Comparison of ENCODE assay signal across 30 mouse cellular contexts in the genomic region with DNA sequence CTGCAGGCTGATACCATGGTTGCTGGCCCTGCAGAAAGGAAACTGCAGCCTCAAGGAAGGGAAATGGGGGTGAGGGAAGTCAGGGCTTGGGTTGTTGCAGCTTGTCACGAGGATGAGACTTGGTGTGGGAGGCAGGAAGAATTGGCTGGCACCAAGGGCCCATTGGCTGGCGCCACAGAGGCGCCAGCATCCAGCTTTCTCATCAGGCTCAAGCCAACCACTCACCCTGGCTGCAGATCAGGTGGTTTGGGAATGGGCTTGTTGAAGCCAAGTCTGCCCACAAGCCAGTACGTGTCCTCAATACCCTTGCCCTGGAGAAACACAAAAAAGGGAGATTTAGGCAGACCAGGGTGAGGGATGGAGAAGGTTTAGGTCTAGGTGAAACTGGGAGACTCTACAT. TPM values are rescaled to one million over a fixed set of nuclear protein-coding genes. Genes with fewer than 3 reads are reported as not detected.
DNase-seq lines count a peak whose midpoint lies in the region; ATAC-seq lines count a peak whose summit lies in the region.
"Had no signal": no experiment of that assay in that cellular context is flagged by ENCODE, and none has a peak within 500 bp of the region (broad histone marks: within the 10 kb centered on the region; RNA-seq: fewer than 3 reads in every experiment).

No protein-coding gene starts in this region.

- no peaks in the 10 kb centered on the region for H3K36me3 ChIP-seq in heart, embryonic 11.5 days (ENCODE audit: control insufficient read depth, insufficient read depth, low read length)
- H3K36me3 ChIP-seq: hindbrain, embryonic 10.5 days; hindbrain, embryonic 15.5 days; limb, embryonic 13.5 days; midbrain, embryonic 12.5 days; neural tube, embryonic 12.5 days; stomach, embryonic 15.5 days had no signal

- ATAC-seq in heart, embryonic 11.5 days (replicated peaks; ENCODE audit: insufficient number of reproducible peaks, low FRiP score, low TSS enrichment), result no peak
- ATAC-seq: forebrain, embryonic 16.5 days; inflammation-experienced regulatory T-cells, adult 6 months had no signal

- WGBS in heart, embryonic 11.5 days (ENCODE audit: insufficient replicate concordance), result 71% methylated on average over 4 of the region's 4 CpGs

- no peak overlapping the region for H3K4me2 ChIP-seq in heart, embryonic 11.5 days
- H3K4me2 ChIP-seq: embryonic facial prominence, embryonic 13.5 days; hindbrain, embryonic 15.5 days; limb, embryonic 13.5 days; liver, embryonic 11.5 days; midbrain, embryonic 12.5 days; neural tube, embryonic 12.5 days; stomach, embryonic 15.5 days had no signal

- 0 out of 2 replicates have a peak, but pooled peaks cover 9% of the 10 kb centered on the region for H3K4me1 ChIP-seq in heart, embryonic 11.5 days (ENCODE audit: control insufficient read depth, insufficient read depth, low read length)
- H3K4me1 ChIP-seq: hindbrain, embryonic 15.5 days; midbrain, embryonic 12.5 days; neural tube, embryonic 12.5 days; stomach, embryonic 15.5 days had no signal

- H3K9ac ChIP-seq in heart, embryonic 11.5 days (ENCODE audit: low read depth, low read length), result no peak overlapping the region
- H3K9ac ChIP-seq: embryonic facial prominence, embryonic 13.5 days; hindbrain, embryonic 15.5 days; limb, embryonic 13.5 days; midbrain, embryonic 12.5 days; neural tube, embryonic 12.5 days; stomach, embryonic 15.5 days had no signal

- no peak overlapping the region for H3K4me3 ChIP-seq in heart, embryonic 11.5 days (ENCODE audit: low read depth, low read length)
- H3K4me3 ChIP-seq: embryonic facial prominence, embryonic 13.5 days; gastrocnemius, adult 2 months; hindbrain, embryonic 10.5 days; hindbrain, embryonic 15.5 days; limb, embryonic 13.5 days; megakaryocyte, embryonic 14.5 days; midbrain, embryonic 12.5 days; myocyte; neural tube, embryonic 12.5 days; stomach, embryonic 15.5 days had no signal

- H3K9me3 ChIP-seq in heart, embryonic 11.5 days (replicated peaks; ENCODE audit: control insufficient read depth, low read length), result 0 out of 2 replicates have a peak, but pooled peaks cover 3% of the 10 kb centered on the region
- H3K9me3 ChIP-seq: hindbrain, embryonic 15.5 days; megakaryocyte, embryonic 14.5 days; midbrain, embryonic 12.5 days; neural tube, embryonic 12.5 days; stomach, embryonic 15.5 days had no signal

- DNase-seq in heart, adult 11 months, result peak; percentile 97
- DNase-seq in heart, postnatal 10 days, result peak; percentile 31 to 41
- no peak for DNase-seq in heart, postnatal 25 days (ENCODE audit: low spot score)
- DNase-seq in right cerebral cortex, adult 18-20 months, result peak; percentile 12
- no peak for DNase-seq in right cerebral cortex, postnatal 14 days
- DNase-seq in lung, adult 18-20 months, result no peak
- DNase-seq: adrenal gland, postnatal 14 days; cerebellum, adult 11-12 months; gastrocnemius, adult 2 months; gastrocnemius, postnatal 36 days; kidney, adult 11 months; kidney, postnatal 14 days; lung, postnatal 4 days; thymus, postnatal 14 days had no signal

- H3K27me3 ChIP-seq in heart, embryonic 11.5 days (ENCODE audit: control insufficient read depth, insufficient read depth, low read length), result peaks cover 18% of the 10 kb centered on the region; the same call in 1 of the 2 replicates
- H3K27me3 ChIP-seq: hindbrain, embryonic 15.5 days; midbrain, embryonic 12.5 days; neural tube, embryonic 12.5 days; stomach, embryonic 15.5 days had no signal

- intact Hi-C loops in heart, postnatal 10 days (cut with DNase I), result no loop called here
- intact Hi-C loops in heart, postnatal 25 days (cut with DNase I), result no loop called here

- H3K27ac ChIP-seq in heart, embryonic 11.5 days (ENCODE audit: low read depth, low read length), result no peak overlapping the region
- H3K27ac ChIP-seq: embryonic facial prominence, embryonic 13.5 days; gastrocnemius, adult 2 months; hindbrain, embryonic 10.5 days; hindbrain, embryonic 15.5 days; limb, embryonic 13.5 days; midbrain, embryonic 12.5 days; neural tube, embryonic 12.5 days; stomach, embryonic 15.5 days had no signal

RNA-seq across cellular contexts. Expression of a gene that starts 13.7 kb away (rescaled TPM):
- 0.13 and 0.17 TPM in 2 replicates for polyA plus RNA-seq in heart, embryonic 11.5 days (2014; fragmentation: Nextera tagmentation; extraction: Ambion mirVana)
- under 1 TPM; 0.41 to 0.60 TPM for total RNA-seq in heart, postnatal 10 days (2021)
- 1 to 10 TPM; 1.4 to 1.5 TPM for total RNA-seq in heart, postnatal 25 days (2021)
- total RNA-seq: adrenal gland, postnatal 14 days; gastrocnemius, adult 2 months; gastrocnemius, postnatal 36 days had no signal
- polyA plus RNA-seq: C2C12; liver, embryonic 16.5 days; myocyte had no signal

RNA-seq across cellular contexts. Expression of a gene that starts 25.5 kb away (rescaled TPM):
- 1.1 and 2.0 TPM in 2 replicates for polyA plus RNA-seq in heart, embryonic 11.5 days (2014; fragmentation: Nextera tagmentation; extraction: Ambion mirVana)
- total RNA-seq in heart, postnatal 10 days (2021), result 1 to 10 TPM; 2.0 to 2.2 TPM
- 1 to 10 TPM; 1.6 to 1.8 TPM for total RNA-seq in heart, postnatal 25 days (2021)
- total RNA-seq: adrenal gland, postnatal 14 days; common myeloid progenitor, adult 5-6 weeks; gastrocnemius, adult 2 months; gastrocnemius, postnatal 36 days had no signal
- polyA plus RNA-seq: hindbrain, embryonic 10.5 days; myocyte had no signal

Comparison
In these comparisons a context has a peak if more than half of its experiments do, and no peak if none do; other contexts are left out.
1. DNase-seq: peak in heart, adult 11 months (single experiment), heart, postnatal 10 days (2 of 2) and right cerebral cortex, adult 18-20 months (single experiment); none in heart, postnatal 25 days (single experiment), right cerebral cortex, postnatal 14 days (single experiment) and lung, adult 18-20 months (0 of 2).